Mouse (Mus musculus): Measurements from ENCODE around the gene Ttc25. TPM values are rescaled to one million over a fixed set of nuclear protein-coding genes. Genes with fewer than 3 reads are reported as not detected.
A peak's percentile ranks its signal among the peaks of the same experiment; 100 is the strongest.

Gene Ttc25
- polyA plus RNA-seq, 1 experiment from 2014 or later, result 2.4 TPM

- WGBS, result 90% methylated on average over 4 of the region's 4 CpGs
- Histone ChIP-seq H3K36me3 (peaks cover 99% of the 10 kb centered on the region), H3K27ac (replicated peaks) (no peak overlapping the region), H3K4me2 (no peak overlapping the region), H3K9ac (no peak overlapping the region), H3K4me3 (no peak overlapping the region), H3K9me3 (no peaks in the 10 kb centered on the region), H3K27me3 (no peaks in the 10 kb centered on the region), H3K4me1 (replicated peaks) (0 out of 2 replicates have a peak, but pooled peaks cover 2% of the 10 kb centered on the region)
- ATAC-seq (ENCODE audit: low read depth), result no peak
These were observed 50.1 kb downstream of the Ttc25 start for GRCm38 (mm10) chr11:100595533-100595932.

- Histone ChIP-seq H3K9me3 (no peaks in the 10 kb centered on the region), H3K36me3 (peaks cover 89% of the 10 kb centered on the region), H3K4me2 (no peak overlapping the region), H3K27me3 (no peaks in the 10 kb centered on the region), H3K9ac (no peak overlapping the region), H3K4me1 (replicated peaks) (0 out of 2 replicates have a peak, but pooled peaks cover 2% of the 10 kb centered on the region), H3K4me3 (no peak overlapping the region), H3K27ac (replicated peaks) (no peak overlapping the region)
- 91% methylated on average over 4 of the region's 4 CpGs for WGBS
- ATAC-seq (ENCODE audit: low read depth), result no peak
These were observed 52.7 kb downstream of the Ttc25 start for GRCm38 (mm10) chr11:100598074-100598473.

DNA sequence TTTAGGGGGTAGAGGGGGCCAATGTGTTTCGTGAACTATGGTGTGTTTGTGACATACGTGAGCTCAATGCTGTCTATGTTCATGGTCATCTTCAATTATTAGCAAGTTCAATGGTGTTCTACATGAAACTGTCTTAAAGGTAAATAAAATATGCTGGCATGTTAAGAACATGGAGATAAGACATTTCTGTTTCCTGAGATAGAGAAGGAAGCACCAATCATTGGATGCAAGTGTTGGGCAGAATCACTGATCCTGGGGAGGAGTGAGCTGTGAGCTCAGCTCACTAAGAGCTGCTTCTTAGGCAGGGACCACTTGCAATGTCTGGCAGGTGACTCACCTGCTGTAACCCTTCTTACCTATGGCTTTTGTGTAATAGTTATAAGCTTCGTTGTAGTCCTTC, 56.0 kb downstream of the Ttc25 start:
- Histone ChIP-seq H3K9me3 (no peaks in the 10 kb centered on the region), H3K36me3 (peaks cover 57% of the 10 kb centered on the region), H3K27me3 (no peaks in the 10 kb centered on the region), H3K4me3 (no peak overlapping the region), H3K4me2 (no peak overlapping the region), H3K27ac (replicated peaks) (no peak overlapping the region), H3K4me1 (replicated peaks) (peaks cover 20% of the 10 kb centered on the region), H3K9ac (no peak overlapping the region)
- 97% methylated on average over 3 of the region's 3 CpGs for WGBS
- no peak for ATAC-seq (ENCODE audit: low read depth)

DNA sequence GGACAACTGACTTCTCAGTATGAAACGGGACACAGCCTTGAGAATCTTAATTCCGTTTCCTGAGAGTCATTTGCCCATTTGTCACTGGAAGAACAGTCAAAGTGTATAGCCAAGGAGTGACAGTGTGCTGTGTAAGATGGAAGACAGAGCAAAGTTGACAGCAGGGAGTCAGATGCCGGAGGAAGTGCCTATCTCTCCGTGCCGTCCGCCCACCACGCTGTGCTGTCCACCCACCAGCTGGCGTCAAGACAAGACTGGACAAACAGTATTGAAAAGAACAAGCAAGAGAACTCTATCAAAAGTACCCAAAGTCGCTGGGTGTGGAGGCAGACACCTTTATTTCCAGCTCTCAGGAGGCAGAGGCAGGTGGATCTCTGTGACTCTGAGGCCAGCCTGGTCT, 57.7 kb downstream of the Ttc25 start:
- Histone ChIP-seq H3K9me3 (no peaks in the 10 kb centered on the region), H3K4me3 (no peak overlapping the region), H3K36me3 (peaks cover 42% of the 10 kb centered on the region), H3K4me2 (no peak overlapping the region), H3K27me3 (no peaks in the 10 kb centered on the region), H3K9ac (no peak overlapping the region), H3K27ac (replicated peaks) (no peak overlapping the region), H3K4me1 (replicated peaks) (peaks cover 20% of the 10 kb centered on the region)
- 94% methylated on average over 9 of the region's 9 CpGs for WGBS
- no peak for ATAC-seq (ENCODE audit: low read depth)

GRCm38 (mm10) chr11:100603813-100604212, 58.4 kb downstream of the Ttc25 start:
- H3K9me3 ChIP-seq, result no peaks in the 10 kb centered on the region
- H3K4me3 ChIP-seq, result no peak overlapping the region
- no peak overlapping the region for H3K27ac ChIP-seq (replicated peaks)
- no peak overlapping the region for H3K4me2 ChIP-seq
- no peak for ATAC-seq (ENCODE audit: low read depth)
- H3K36me3 ChIP-seq, result peaks cover 40% of the 10 kb centered on the region
- WGBS, result 83% methylated on average over 8 of the region's 8 CpGs
- H3K27me3 ChIP-seq, result no peaks in the 10 kb centered on the region
- H3K4me1 ChIP-seq (replicated peaks), result peaks cover 24% of the 10 kb centered on the region
- no peak overlapping the region for H3K9ac ChIP-seq

GRCm38 (mm10) chr11:100604321-100605005, 59.1 kb downstream of the Ttc25 start:
- 80% methylated on average over 4 of the region's 4 CpGs for WGBS

GRCm38 (mm10) chr11:100605451-100605850, 60.0 kb downstream of the Ttc25 start:
- H3K4me3 ChIP-seq, result no peak overlapping the region
- ATAC-seq (ENCODE audit: low read depth), result no peak
- H3K27me3 ChIP-seq, result no peaks in the 10 kb centered on the region
- no peaks in the 10 kb centered on the region for H3K9me3 ChIP-seq
- H3K4me1 ChIP-seq (replicated peaks), result peaks cover 34% of the 10 kb centered on the region
- 84% methylated on average over 10 of the region's 10 CpGs for WGBS
- H3K4me2 ChIP-seq, result no peak overlapping the region
- H3K27ac ChIP-seq (replicated peaks), result 0 out of 2 replicates have a peak overlapping the region, but pooled peaks have one; percentile 23
- H3K9ac ChIP-seq, result no peak overlapping the region
- peaks cover 24% of the 10 kb centered on the region for H3K36me3 ChIP-seq

More at GRCm38 (mm10) chr11:100604321-100605005, 59.1 kb downstream of the Ttc25 start:
- H3K4me3 ChIP-seq, result no peak overlapping the region
- H3K4me2 ChIP-seq, result no peak overlapping the region
- H3K27me3 ChIP-seq, result no peaks in the 10 kb centered on the region
- no peak for ATAC-seq (ENCODE audit: low read depth)
- H3K9ac ChIP-seq, result no peak overlapping the region
- no peak overlapping the region for H3K27ac ChIP-seq (replicated peaks)
- no peaks in the 10 kb centered on the region for H3K9me3 ChIP-seq
- peaks cover 34% of the 10 kb centered on the region for H3K36me3 ChIP-seq
- H3K4me1 ChIP-seq (replicated peaks), result peaks cover 25% of the 10 kb centered on the region

GRCm38 (mm10) chr11:100607121-100607520, 61.7 kb downstream of the Ttc25 start:
- Histone ChIP-seq H3K4me2 (no peak overlapping the region), H3K36me3 (peaks cover 16% of the 10 kb centered on the region), H3K27ac (replicated peaks) (no peak overlapping the region), H3K9ac (no peak overlapping the region), H3K4me1 (replicated peaks) (peaks cover 40% of the 10 kb centered on the region), H3K9me3 (no peaks in the 10 kb centered on the region), H3K4me3 (no peak overlapping the region), H3K27me3 (no peaks in the 10 kb centered on the region)
- WGBS, result 92% methylated on average over 6 of the region's 6 CpGs
- no peak for ATAC-seq (ENCODE audit: low read depth)

- no peak overlapping the region for H3K4me2 ChIP-seq
- H3K9ac ChIP-seq, result no peak overlapping the region
- H3K9me3 ChIP-seq, result no peaks in the 10 kb centered on the region
- no peaks in the 10 kb centered on the region for H3K27me3 ChIP-seq
- H3K4me1 ChIP-seq (replicated peaks), result peaks cover 45% of the 10 kb centered on the region
- no peak overlapping the region for H3K4me3 ChIP-seq
- 82% methylated on average over 4 of the region's 4 CpGs for WGBS
- no peak overlapping the region for H3K27ac ChIP-seq (replicated peaks)
- ATAC-seq (ENCODE audit: low read depth), result no peak
- peaks cover 14% of the 10 kb centered on the region for H3K36me3 ChIP-seq
These were observed 63.4 kb downstream of the Ttc25 start for GRCm38 (mm10) chr11:100608796-100609195.

GRCm38 (mm10) chr11:100609355-100609996, 64.1 kb downstream of the Ttc25 start:
- no peak overlapping the region for H3K4me3 ChIP-seq
- H3K4me1 ChIP-seq (replicated peaks), result peaks cover 38% of the 10 kb centered on the region
- peaks cover 14% of the 10 kb centered on the region for H3K36me3 ChIP-seq
- no peak overlapping the region for H3K9ac ChIP-seq
- H3K27ac ChIP-seq (replicated peaks), result 0 out of 2 replicates have a peak overlapping the region, but pooled peaks have one; percentile 46
- H3K4me2 ChIP-seq, result no peak overlapping the region
- 88% methylated on average over 5 of the region's 5 CpGs for WGBS
- H3K9me3 ChIP-seq, result no peaks in the 10 kb centered on the region
- no peaks in the 10 kb centered on the region for H3K27me3 ChIP-seq
- ATAC-seq (ENCODE audit: low read depth), result no peak

- no peak for ATAC-seq (ENCODE audit: low read depth)
- Histone ChIP-seq H3K4me2 (no peak overlapping the region), H3K27me3 (no peaks in the 10 kb centered on the region), H3K4me1 (replicated peaks) (peaks cover 38% of the 10 kb centered on the region), H3K4me3 (no peak overlapping the region), H3K9ac (no peak overlapping the region), H3K36me3 (peaks cover 14% of the 10 kb centered on the region), H3K9me3 (no peaks in the 10 kb centered on the region), H3K27ac (replicated peaks) (0 out of 2 replicates have a peak overlapping the region, but pooled peaks have one; percentile 46)
- WGBS, result 80% methylated on average over 9 of the region's 9 CpGs
These were observed 64.7 kb downstream of the Ttc25 start for GRCm38 (mm10) chr11:100609997-100610680.

GRCm38 (mm10) chr11:100611627-100612026, 66.2 kb downstream of the Ttc25 start:
- no peak overlapping the region for H3K4me3 ChIP-seq
- H3K27me3 ChIP-seq, result no peaks in the 10 kb centered on the region
- no peak for ATAC-seq (ENCODE audit: low read depth)
- no peak overlapping the region for H3K4me2 ChIP-seq
- 86% methylated on average over 6 of the region's 6 CpGs for WGBS
- H3K9ac ChIP-seq, result no peak overlapping the region
- no peaks in the 10 kb centered on the region for H3K9me3 ChIP-seq
- H3K36me3 ChIP-seq, result peaks cover 19% of the 10 kb centered on the region
- H3K27ac ChIP-seq (replicated peaks), result no peak overlapping the region
- peaks cover 35% of the 10 kb centered on the region for H3K4me1 ChIP-seq (replicated peaks)

Measured in neural tube, embryonic 13.5 days (tissue).